Mouse (Mus musculus) megakaryocyte progenitor cell, adult 5-6 weeks (primary cell): ENCODE measurements around the gene Wrap53. TPM values are rescaled to one million over a fixed set of nuclear protein-coding genes. Genes with fewer than 3 reads are reported as not detected.
"Not testable (repeated sequence)": the region's sequence is repeated elsewhere in the genome, so short reads cannot be mapped to it uniquely, and the experiment has no call there.

Experiments used
- ATAC-seq: replicated peaks from 2 replicates; pipeline ENCODE4 v1.8.0; 2016; ENCODE audit warnings: mild to moderate bottlenecking, moderate TSS enrichment, inconsistent platforms; ENCODE audit not compliant: poor library complexity
- total RNA-seq, 2 experiments: library from RNA; stranded (forward) in 1 of 2; stranded (reverse) in 1 of 2; fragments of 157-497, 149-512 nt in 1 of 2; fragments of 200-1000 nt in 1 of 2; gene quantifications; 2 replicates each; pipeline versions ENCODE4 v1.2.3 to v1.2.4; 2015 to 2017

The Wrap53 gene
- total RNA-seq (2015) = 16.2 and 18.3 TPM in 2 replicates
- 6.2 and 6.9 TPM in 2 replicates for total RNA-seq (2017)

DNA sequence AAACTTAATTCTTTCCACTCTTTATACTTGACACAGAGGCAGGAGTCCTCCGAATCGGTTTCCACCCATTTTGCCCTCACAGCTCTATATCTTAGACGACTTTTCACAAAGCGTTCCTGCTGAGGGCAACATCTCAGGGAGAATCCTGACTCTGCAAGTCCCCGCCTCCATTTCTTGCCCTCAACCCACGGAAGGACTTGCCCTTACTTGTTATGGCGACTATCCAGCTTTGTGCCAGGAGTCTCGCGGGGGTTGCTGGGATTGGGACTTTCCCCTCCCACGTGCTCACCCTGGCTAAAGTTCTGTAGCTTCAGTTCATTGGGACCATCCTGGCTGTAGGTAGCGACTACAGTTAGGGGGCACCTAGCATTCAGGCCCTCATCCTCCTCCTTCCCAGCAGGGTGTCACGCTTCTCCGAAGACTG lies at the start of gene Wrap53, which contains the start of gene Trp53:
Gene Wrap53 (minus strand): TSS at position 165 of the 424 bp plus-strand sequence.
Gene Trp53 (plus strand): TSS at position 269 of the 424 bp plus-strand sequence.
- ATAC-seq = peak; percentile 57

- ATAC-seq = no peak
Observed at GRCm38 (mm10) chr11:69629802-69630201, 49.7 kb upstream of the Wrap53 start.

DNA sequence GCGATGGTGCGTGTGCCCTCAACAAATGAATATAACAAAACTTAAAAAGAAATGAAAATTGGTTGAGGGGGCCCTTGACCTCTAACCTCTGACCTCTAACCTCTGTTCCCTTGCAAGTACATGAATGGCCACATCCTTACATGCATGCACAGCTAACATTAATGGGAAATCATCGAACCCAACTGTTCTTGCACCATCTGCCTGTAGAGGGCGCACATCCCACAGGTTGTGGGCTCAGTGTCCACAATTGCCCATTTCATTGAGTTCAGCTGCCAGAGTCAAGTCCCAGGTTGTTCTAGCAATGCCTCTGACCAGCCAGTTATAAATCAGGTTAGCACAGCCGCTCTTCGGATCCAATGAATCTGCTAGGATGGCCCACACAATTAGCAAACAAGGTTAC lies 48.2 kb upstream of the Wrap53 start:
- ATAC-seq = peak; percentile 61

GRCm38 (mm10) chr11:69624339-69624738 lies 44.3 kb upstream of the Wrap53 start:
- not testable (repeated sequence) for ATAC-seq

- ATAC-seq = no peak
Observed at GRCm38 (mm10) chr11:69623006-69623405, 43.0 kb upstream of the Wrap53 start.

DNA sequence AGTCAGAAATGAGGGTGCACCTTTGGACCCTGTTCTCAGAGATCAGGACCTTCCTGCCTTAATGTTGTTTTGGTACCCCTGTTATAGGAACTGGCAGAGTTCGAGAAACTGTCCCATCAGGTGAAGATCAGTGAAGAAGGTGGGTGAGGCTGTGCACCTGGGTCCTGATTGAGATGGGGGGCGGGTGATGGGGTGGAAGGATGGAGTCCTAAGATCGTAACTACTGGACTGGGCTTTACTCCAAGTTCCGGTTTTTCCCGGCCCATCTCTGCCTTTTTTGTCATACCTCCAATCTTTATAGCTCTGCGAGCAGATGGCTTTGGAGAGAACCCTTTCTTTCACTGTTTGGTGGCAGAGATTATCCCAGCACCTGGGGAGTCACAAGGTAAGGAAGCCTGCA lies 42.4 kb upstream of the Wrap53 start:
- ATAC-seq = no peak

- no peak for ATAC-seq
Observed at GRCm38 (mm10) chr11:69621571-69622268, 41.7 kb upstream of the Wrap53 start, which contains the start of gene Sat2. TSS of gene Sat2 (plus strand) at chr11:69622024.

- peak; percentile 80 for ATAC-seq
Observed at GRCm38 (mm10) chr11:69620394-69621081, 40.5 kb upstream of the Wrap53 start.

- no peak for ATAC-seq
Observed at GRCm38 (mm10) chr11:69617805-69618204, 37.8 kb upstream of the Wrap53 start, which contains the start of gene Shbg. TSS of gene Shbg (minus strand) at chr11:69617905.

DNA sequence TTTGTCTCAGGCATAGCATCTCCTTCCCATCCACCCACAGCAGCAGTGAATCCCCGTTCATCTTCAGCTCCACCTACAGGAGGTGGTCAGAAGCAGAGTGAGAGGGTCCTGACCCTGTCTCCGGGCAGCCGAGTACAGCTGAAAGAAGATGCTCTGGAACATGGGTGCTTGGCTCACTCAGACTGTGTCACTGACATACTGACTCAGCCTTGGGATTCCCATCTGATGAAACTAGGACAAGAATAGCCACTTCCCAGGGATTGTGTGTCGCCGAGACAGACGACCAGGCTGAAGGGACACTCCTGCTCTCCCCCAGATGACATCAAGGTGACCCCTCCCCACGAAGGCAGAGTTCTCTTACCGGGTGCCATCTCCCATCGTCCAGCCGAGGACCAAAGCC lies 36.7 kb upstream of the Wrap53 start:
- no peak for ATAC-seq

- not testable (repeated sequence) for ATAC-seq
Observed at GRCm38 (mm10) chr11:69614257-69614588, 34.2 kb upstream of the Wrap53 start.

DNA sequence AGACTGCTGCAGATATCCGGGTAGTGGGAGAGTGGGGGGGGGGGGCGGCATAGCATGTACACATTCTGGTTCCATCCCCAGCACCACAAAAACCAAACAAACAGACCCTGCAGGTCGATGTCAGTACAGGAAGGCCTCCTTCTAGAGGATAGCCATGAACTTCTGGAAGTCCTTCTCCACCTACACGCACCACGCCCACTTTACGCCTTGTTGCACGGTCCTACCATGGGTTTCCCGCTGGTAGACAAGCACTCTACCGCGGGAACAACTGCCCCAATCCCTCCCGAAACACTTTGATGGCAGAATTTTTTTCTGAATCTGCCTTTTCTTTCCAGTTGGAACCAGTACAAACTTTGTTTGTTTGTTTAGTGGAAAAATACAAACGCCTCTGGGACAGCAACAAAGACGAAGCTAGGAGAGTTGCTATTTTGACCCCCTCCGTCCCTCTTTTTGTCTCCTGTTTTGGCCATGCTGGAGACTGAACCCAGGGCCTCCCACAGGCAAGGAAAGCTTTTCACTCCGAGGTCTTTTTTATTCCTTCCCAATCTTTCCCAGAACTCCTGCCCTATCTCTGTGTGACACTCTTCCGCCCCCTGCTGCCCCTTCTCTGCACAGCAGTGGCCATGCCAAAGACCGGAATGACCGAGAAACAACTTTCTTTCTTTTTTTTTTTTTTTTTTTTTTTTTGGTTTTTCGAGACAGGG lies 33.6 kb upstream of the Wrap53 start:
- ATAC-seq = peak; percentile 64

- ATAC-seq = no peak
Observed at GRCm38 (mm10) chr11:69610899-69611298, 30.8 kb upstream of the Wrap53 start.

DNA sequence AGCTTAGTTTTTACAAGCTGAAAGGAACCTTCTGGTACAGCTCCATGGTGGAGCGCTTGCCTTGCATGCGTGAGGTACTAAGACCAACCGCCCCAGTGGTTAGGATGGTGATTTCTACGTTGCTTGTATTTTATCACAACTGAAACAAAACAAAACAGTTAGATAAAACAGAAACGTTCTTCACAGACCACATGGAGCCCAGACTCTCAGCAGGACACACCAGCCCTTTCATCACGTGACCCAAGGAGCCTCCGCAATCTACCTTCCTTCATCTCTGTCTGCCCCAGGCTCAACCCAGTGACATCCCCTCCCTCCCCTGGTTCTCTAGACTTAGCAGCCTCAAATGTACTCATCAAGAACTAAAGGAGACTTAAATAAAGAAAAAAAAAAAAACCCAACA lies 29.4 kb upstream of the Wrap53 start:
- peak; percentile 43 for ATAC-seq

- no peak for ATAC-seq
Observed at GRCm38 (mm10) chr11:69608525-69608924, 28.5 kb upstream of the Wrap53 start.

DNA sequence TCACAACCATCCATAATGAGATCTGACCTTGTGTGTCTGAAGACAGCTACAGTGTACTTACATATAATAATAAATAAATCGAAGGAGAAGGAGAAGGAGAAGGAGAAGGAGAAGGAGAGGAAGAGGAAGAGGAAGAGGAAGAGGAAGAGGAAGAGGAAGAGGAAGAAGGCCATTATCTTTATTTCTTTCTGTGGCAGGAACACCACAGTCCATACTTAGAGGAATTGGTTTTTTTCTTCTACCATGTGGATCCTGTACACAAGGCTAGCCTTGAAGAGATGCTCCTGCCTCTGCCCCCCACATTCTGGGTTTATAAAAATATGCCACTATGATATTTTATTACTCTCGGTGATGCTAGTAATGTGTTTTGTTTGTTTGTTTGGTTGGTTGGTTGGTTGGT lies 26.8 kb upstream of the Wrap53 start:
- ATAC-seq = no peak

- no peak for ATAC-seq
Observed at GRCm38 (mm10) chr11:69606491-69606795, 26.4 kb upstream of the Wrap53 start.

GRCm38 (mm10) chr11:69605726-69606490 lies 25.9 kb upstream of the Wrap53 start, which contains the start of gene Atp1b2:
TSS of gene Atp1b2 (minus strand) at chr11:69605942.
- peak; percentile 82 for ATAC-seq

- 0 out of 2 replicates have a peak, but pooled peaks have one; percentile 4 for ATAC-seq
Observed at GRCm38 (mm10) chr11:69604795-69605664, 25.0 kb upstream of the Wrap53 start.

DNA sequence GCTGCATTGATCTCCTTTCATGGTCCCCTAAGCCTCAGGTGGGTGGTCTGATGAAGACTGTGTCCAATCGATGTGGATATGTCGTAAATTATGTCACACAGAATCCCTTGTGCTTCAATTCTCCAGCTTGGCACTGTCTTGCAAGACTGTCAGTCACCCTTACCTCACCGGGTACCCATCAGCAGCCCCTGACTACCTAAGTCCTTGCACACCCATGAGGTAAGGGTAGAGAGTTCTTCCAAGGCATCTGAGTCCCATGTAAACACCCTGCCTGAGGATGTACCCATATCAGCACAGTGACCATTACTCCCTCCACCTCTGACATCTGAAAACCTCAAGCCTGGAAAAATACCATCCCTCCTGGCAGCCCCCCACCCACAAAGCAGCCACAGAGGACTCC lies 24.3 kb upstream of the Wrap53 start:
- no peak for ATAC-seq
